Mouse (Mus musculus) forebrain, embryonic 15.5 days (tissue): ENCODE measurements at regions not wholly inside any gene's neighbourhood (a gene's known extent, or its start where the extent isn't known, plus 50 kb on each side); places are given as distances from the start of the nearest gene placed in this dataset.
A peak's percentile ranks its signal among the peaks of the same experiment; 100 is the strongest.

Experiments
- ATAC-seq: fragments of 200-750 bp; cut with Nextera tagmentation; replicated peaks from 2 replicates; pipeline ENCODE4 v1.8.0; 2017; ENCODE audit warnings: mild to moderate bottlenecking, moderate TSS enrichment, moderate library complexity
- H3K27ac ChIP-seq: fragments of 300-500 bp; sonication (generic); replicated peaks from 2 replicates; pipeline ENCODE4 v1.5.1; 2015; ENCODE audit warnings: mild to moderate bottlenecking, inconsistent platforms
- H3K27me3 ChIP-seq: fragments of 300-500 bp; sonication (generic); 2 replicates; pipeline ENCODE4 v1.6.1; 2015; ENCODE audit warnings: inconsistent platforms
- H3K36me3 ChIP-seq: fragments of 300-500 bp; sonication (generic); 2 replicates; pipeline ENCODE4 v1.6.1; 2015; ENCODE audit warnings: mild to moderate bottlenecking, inconsistent platforms
- H3K4me1 ChIP-seq: fragments of 300-500 bp; sonication (generic); 2 replicates; pipeline ENCODE4 v1.6.1; 2015; ENCODE audit warnings: inconsistent platforms
- H3K4me2 ChIP-seq: fragments of 300-500 bp; sonication (generic); replicated peaks from 2 replicates; pipeline ENCODE4 v1.6.1; 2015; ENCODE audit warnings: mild to moderate bottlenecking, inconsistent platforms
- H3K4me3 ChIP-seq: fragments of 300-500 bp; sonication (generic); 2 replicates; pipeline ENCODE4 v1.5.1; 2015; ENCODE audit warnings: mild to moderate bottlenecking, inconsistent platforms
- H3K9ac ChIP-seq: fragments of 300-500 bp; sonication (generic); replicated peaks from 2 replicates; pipeline ENCODE4 v1.6.1; 2015; ENCODE audit warnings: mild to moderate bottlenecking, inconsistent platforms
- H3K9me3 ChIP-seq: fragments of 300-500 bp; sonication (generic); 2 replicates; pipeline ENCODE4 v1.6.1; 2016; ENCODE audit warnings: inconsistent platforms
- WGBS: fragments of 180-500 bp; shearing (Covaris S2); methylation state at CpG from one replicate; pipeline ENCODE4 v1.1.7; 2015; ENCODE audit warnings: mixed read lengths; 5-methylcytosine and 5-hydroxymethylcytosine counted together

DNA sequence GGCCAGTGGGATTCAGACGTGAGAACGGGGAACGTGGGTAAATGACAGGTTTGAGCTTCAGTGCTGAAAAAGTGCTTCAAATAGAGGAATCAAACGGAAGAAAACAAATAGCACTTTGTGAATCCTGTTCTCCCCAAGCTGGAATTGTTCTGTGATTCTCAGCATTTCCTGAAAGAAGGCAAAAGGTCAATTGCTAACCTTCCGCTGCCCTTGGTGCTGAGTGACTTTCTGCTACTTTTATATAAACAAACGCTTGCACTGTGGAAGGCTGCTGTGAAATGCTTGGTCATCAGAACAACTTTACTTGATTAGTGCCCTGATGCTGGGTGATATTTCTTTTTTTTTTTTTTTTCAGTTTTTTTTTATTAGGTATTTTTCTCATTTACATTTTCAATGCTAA is 192.3 kb upstream of the Chl1 start:
- Histone ChIP-seq H3K9ac (no peak overlapping the region), H3K27ac (0 out of 2 replicates have a peak overlapping the region, but pooled peaks have one; percentile 11), H3K4me1 (peaks cover 16% of the 10 kb centered on the region), H3K4me2 (no peak overlapping the region), H3K36me3 (no peaks in the 10 kb centered on the region), H3K4me3 (no peak overlapping the region), H3K9me3 (no peaks in the 10 kb centered on the region), H3K27me3 (no peaks in the 10 kb centered on the region)
- no peak for ATAC-seq
- WGBS: 37% methylated on average over 6 of the region's 6 CpGs

DNA sequence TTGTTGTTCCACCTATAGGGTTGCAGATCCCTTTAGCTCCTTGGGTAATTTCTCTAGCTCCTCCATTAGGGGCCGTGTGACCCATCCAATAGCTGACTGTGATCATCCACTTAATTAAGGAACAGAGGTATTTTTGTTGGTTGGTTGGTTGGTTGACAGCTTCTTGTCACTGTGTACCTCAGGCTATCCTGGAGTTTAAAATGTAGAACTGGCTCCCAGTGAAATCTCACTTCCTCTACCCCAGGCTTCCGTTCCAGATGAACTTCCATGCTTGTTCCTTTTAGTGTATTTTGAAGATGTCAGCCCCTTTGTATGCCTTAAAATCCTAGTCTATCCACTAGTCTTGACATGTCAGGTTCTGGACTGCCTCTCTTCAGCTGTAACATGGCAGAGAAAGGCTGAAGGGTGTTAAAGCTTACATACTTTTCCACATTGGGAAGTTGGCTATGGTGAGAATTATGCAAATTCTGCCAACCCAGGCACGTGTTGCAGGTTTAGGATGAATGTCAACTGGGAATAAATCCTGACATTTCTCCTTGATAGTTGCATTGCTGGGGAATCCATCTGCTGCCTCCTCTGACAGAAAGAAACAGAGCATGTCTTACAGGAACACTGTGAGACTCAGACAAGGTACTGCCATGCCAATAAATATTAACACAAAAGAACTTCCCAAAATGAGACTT is 191.6 kb upstream of the Chl1 start:
- Histone ChIP-seq H3K27ac (peak overlapping the region; percentile 55; the same call in 1 of the 2 replicates), H3K4me3 (no peak overlapping the region), H3K4me2 (no peak overlapping the region), H3K36me3 (no peaks in the 10 kb centered on the region), H3K4me1 (peaks cover 16% of the 10 kb centered on the region), H3K27me3 (no peaks in the 10 kb centered on the region), H3K9ac (no peak overlapping the region), H3K9me3 (no peaks in the 10 kb centered on the region)
- WGBS: 66% methylated on average over 3 of the region's 3 CpGs
- ATAC-seq: 0 out of 2 replicates have a peak, but pooled peaks have one; percentile 29

DNA sequence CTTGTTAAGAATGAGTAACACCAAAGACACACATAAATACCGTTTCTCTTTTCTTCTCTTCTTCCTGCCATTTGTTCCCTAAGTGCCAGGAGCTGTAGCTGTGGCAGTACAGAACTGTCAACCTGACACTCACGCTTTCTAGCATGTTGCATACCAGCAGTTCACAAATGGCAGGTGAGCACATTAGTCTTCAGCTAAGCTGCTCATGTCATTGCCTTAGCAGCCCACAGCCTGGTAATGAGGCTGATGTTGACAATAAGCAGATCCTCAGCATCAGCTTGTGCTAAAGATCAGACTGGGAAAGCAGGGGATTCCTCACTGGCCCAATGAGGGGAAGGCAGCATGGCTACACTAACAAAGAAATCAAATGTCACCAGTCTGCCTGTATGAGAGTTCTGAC is 190.4 kb upstream of the Chl1 start:
- Histone ChIP-seq H3K27ac (peak overlapping the region; percentile 75), H3K27me3 (no peaks in the 10 kb centered on the region), H3K36me3 (no peaks in the 10 kb centered on the region), H3K9ac (no peak overlapping the region), H3K9me3 (no peaks in the 10 kb centered on the region), H3K4me3 (no peak overlapping the region), H3K4me1 (peaks cover 16% of the 10 kb centered on the region), H3K4me2 (no peak overlapping the region)
- 70% methylated on average over 2 of the region's 2 CpGs for WGBS
- 0 out of 2 replicates have a peak, but pooled peaks have one; percentile 12 for ATAC-seq

DNA sequence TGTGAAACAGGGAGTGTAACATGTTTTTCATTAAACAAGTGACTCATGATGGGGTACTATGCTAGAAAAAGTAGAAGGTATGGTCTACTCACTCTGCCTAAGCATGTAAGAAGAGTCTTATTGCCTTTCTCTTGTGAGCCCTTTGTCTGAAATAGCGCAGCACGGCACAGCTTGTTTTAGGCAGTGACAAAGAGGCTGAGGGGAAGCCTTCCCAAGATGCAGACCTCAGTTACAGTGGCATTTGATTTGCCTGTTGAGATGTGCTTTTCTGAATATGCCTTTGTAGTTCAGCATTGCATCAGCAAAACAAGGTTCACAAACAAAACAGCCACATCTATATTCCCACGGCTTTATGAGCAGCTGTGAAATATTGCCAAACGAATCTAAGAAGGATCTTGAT is 189.8 kb upstream of the Chl1 start:
- Histone ChIP-seq H3K36me3 (no peaks in the 10 kb centered on the region), H3K4me1 (peaks cover 16% of the 10 kb centered on the region), H3K4me2 (no peak overlapping the region), H3K27ac (peak overlapping the region; percentile 75), H3K4me3 (no peak overlapping the region), H3K9ac (no peak overlapping the region; the same call in 1 of the 2 replicates), H3K9me3 (no peaks in the 10 kb centered on the region), H3K27me3 (no peaks in the 10 kb centered on the region)
- peak; percentile 70 for ATAC-seq
- 27% methylated on average over 4 of the region's 4 CpGs for WGBS

DNA sequence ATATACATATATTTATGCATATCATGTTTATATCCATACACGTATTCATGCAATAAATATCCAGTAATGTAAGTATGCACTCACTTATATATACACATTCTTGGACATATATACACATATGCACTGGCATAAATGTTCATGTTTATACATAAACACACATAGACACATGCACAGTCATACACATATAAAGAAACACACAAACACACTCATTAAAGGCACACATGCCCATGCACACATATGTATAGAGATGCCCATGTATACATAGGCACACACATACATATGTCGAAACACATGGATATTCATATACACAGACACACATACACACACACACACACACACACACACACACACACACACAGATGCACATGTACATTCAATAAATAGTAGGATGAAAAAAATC is 189.3 kb upstream of the Chl1 start:
- Histone ChIP-seq H3K4me2 (no peak overlapping the region), H3K27ac (no peak overlapping the region), H3K9ac (no peak overlapping the region), H3K4me3 (no peak overlapping the region), H3K36me3 (no peaks in the 10 kb centered on the region), H3K9me3 (no peaks in the 10 kb centered on the region), H3K4me1 (peaks cover 16% of the 10 kb centered on the region), H3K27me3 (no peaks in the 10 kb centered on the region)
- WGBS: 72% methylated on average over 2 of the region's 2 CpGs
- ATAC-seq: peak; percentile 51

DNA sequence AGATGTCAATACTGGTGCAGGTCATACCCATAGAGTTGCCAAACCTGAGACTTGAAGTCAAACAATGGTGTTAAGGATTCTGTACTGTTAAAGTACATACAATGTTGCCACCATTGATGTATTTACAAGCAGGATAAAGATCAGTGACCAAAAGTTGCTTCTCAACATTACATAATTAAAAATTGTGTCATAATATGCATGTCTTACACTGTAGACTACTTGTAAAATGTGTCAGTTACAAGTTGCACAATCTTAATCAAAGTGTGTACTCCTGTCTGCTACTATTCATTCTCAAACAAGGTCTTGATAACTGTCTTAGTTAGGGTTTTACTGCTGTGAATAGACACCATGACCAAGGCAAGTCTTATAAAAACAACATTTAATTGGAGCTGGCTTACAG is 187.9 kb upstream of the Chl1 start:
- H3K9ac ChIP-seq: no peak overlapping the region
- ATAC-seq: no peak
- no peak overlapping the region for H3K4me2 ChIP-seq
- no peak overlapping the region for H3K27ac ChIP-seq
- H3K4me1 ChIP-seq: peaks cover 16% of the 10 kb centered on the region
- no peak overlapping the region for H3K4me3 ChIP-seq
- H3K36me3 ChIP-seq: no peaks in the 10 kb centered on the region
- no peaks in the 10 kb centered on the region for H3K27me3 ChIP-seq
- H3K9me3 ChIP-seq: no peaks in the 10 kb centered on the region

DNA sequence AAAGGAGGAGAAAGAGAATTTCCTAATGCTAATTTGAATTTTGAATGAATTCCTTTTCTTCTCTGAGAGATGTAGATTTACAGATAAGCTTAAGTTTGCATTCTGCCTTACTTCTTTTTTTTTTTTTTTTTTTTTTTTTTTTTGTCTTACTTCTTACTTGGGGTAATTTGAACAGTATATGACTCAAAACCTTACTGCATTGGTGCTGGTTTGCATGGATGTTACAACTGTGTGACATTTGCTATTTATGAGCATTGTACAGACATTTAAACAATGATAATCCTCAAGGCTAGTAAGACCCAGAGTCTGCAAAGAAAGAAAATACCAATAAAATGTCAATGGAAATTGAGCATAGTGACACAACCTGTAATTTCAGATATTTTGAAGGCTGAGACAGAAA is 174.7 kb upstream of the Chl1 start:
- H3K9ac ChIP-seq: no peak overlapping the region
- 0 out of 2 replicates have a peak, but pooled peaks cover 2% of the 10 kb centered on the region for H3K4me1 ChIP-seq
- ATAC-seq: no peak
- no peak overlapping the region for H3K4me3 ChIP-seq
- H3K27ac ChIP-seq: no peak overlapping the region
- no peak overlapping the region for H3K4me2 ChIP-seq
- H3K36me3 ChIP-seq: no peaks in the 10 kb centered on the region
- H3K9me3 ChIP-seq: no peaks in the 10 kb centered on the region
- no peaks in the 10 kb centered on the region for H3K27me3 ChIP-seq

DNA sequence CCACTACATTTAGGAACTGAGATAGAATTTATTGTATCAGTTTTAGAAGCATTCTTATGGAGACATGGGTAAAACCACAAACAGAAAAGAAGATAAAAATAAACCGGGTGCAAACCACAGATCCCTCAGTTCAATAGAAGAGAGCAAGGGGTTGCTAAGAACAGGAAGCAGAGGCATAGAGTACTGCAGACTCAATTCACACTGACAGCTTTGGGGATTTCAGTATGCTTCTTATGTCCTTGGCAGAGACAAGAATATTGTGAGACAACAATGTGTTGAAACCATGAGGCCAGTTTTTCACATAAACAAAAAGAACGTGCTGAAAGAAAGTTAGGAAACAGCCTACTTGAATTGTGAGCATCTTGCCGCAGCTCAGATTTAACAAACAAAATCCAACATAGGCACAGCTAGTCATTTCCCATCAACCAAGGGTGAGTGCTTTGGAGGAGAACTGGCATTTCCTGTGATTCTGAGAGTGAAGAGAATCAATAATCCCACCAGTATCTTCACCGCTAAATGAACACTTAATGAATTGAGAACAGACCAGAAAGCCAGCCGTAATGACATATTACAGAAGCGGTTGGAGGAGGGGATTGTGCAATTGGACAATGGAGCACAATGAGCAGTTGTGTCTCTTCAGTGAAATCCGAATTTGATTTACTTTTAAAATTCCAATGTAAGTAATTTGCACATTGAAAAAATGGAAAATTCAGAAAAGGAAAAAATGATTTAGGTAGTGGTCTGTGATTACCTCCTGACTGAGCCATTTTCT is 170.2 kb upstream of the Chl1 start:
- Histone ChIP-seq H3K9ac (no peak overlapping the region), H3K36me3 (no peaks in the 10 kb centered on the region), H3K27me3 (no peaks in the 10 kb centered on the region), H3K4me2 (no peak overlapping the region), H3K9me3 (no peaks in the 10 kb centered on the region), H3K27ac (no peak overlapping the region), H3K4me3 (no peak overlapping the region), H3K4me1 (peaks cover 8% of the 10 kb centered on the region; the same call in 1 of the 2 replicates)
- WGBS: 49% methylated on average over 7 of the region's 7 CpGs
- ATAC-seq: no peak

DNA sequence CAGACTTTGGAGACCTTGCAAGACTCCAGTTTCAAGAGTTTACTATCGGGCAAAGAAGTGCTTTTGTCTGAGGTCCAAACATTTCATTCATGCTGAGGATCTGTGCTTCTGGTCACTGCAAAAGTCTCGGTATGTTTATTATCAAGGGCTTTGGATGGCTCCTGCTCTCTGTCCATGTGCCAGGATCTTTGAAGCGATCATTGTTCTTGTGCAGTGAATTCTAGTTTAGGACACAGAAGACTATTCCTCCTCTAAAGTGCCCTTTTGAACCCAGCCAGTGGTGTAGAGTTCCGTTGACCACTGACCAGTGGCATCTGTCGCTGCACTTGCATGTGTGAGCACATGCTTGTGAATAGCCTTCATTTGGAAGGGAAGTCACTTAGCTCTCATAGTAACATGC is 166.9 kb upstream of the Chl1 start:
- Histone ChIP-seq H3K27me3 (no peaks in the 10 kb centered on the region), H3K36me3 (no peaks in the 10 kb centered on the region), H3K4me3 (no peak overlapping the region), H3K4me1 (peaks cover 8% of the 10 kb centered on the region; the same call in 1 of the 2 replicates), H3K9ac (no peak overlapping the region), H3K27ac (no peak overlapping the region), H3K4me2 (no peak overlapping the region), H3K9me3 (no peaks in the 10 kb centered on the region)
- no peak for ATAC-seq
- 72% methylated on average over 5 of the region's 5 CpGs for WGBS

DNA sequence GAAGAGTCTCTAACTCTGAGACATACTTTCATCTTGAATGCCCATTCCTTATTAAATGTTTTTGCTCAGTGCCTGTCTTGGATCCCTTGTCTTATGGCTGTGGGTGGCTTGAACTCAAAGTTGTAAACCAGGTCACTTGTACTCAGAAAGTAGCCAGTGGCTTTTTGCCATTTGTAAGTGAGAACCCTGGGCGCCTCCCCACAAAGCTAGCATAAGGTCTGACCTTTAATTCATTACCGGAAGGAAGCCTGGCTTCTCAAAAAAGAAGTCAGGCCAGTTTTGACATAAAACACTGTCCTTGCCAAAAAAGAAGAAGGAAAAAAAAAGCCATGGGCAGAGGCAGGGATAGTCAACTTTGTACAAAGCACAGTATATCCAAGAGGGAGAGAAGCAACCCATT is 166.0 kb upstream of the Chl1 start:
- ATAC-seq: no peak
- 89% methylated on average over 2 of the region's 2 CpGs for WGBS
- no peak overlapping the region for H3K4me2 ChIP-seq
- H3K9me3 ChIP-seq: no peaks in the 10 kb centered on the region
- peaks cover 8% of the 10 kb centered on the region; the same call in 1 of the 2 replicates for H3K4me1 ChIP-seq
- H3K27ac ChIP-seq: no peak overlapping the region
- H3K27me3 ChIP-seq: no peaks in the 10 kb centered on the region
- H3K36me3 ChIP-seq: no peaks in the 10 kb centered on the region
- no peak overlapping the region for H3K4me3 ChIP-seq
- no peak overlapping the region for H3K9ac ChIP-seq

DNA sequence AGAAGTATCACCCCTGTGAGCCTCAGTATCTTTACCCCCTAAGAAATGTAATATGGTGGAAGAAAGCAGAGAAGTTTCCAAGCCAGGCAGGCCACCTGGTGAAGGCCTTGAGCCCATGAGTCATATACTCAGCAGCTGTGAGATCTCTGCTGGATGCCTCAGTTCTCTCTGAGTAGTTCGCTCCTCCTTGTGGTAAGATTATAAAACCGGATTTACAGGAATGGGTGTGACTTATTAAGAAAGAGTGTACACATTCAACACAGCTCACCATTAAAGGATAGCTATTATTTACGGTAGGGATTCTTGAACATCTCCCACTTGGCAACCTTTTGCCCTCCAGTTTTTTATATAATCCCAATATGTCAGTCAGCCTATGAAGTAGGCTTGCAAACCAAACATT is 165.2 kb upstream of the Chl1 start:
- Histone ChIP-seq H3K9me3 (no peaks in the 10 kb centered on the region), H3K36me3 (no peaks in the 10 kb centered on the region), H3K27ac (no peak overlapping the region), H3K4me3 (no peak overlapping the region), H3K27me3 (no peaks in the 10 kb centered on the region), H3K4me1 (peaks cover 7% of the 10 kb centered on the region; the same call in 1 of the 2 replicates), H3K4me2 (no peak overlapping the region), H3K9ac (no peak overlapping the region)
- WGBS: 74% methylated on average over 3 of the region's 3 CpGs
- ATAC-seq: no peak

DNA sequence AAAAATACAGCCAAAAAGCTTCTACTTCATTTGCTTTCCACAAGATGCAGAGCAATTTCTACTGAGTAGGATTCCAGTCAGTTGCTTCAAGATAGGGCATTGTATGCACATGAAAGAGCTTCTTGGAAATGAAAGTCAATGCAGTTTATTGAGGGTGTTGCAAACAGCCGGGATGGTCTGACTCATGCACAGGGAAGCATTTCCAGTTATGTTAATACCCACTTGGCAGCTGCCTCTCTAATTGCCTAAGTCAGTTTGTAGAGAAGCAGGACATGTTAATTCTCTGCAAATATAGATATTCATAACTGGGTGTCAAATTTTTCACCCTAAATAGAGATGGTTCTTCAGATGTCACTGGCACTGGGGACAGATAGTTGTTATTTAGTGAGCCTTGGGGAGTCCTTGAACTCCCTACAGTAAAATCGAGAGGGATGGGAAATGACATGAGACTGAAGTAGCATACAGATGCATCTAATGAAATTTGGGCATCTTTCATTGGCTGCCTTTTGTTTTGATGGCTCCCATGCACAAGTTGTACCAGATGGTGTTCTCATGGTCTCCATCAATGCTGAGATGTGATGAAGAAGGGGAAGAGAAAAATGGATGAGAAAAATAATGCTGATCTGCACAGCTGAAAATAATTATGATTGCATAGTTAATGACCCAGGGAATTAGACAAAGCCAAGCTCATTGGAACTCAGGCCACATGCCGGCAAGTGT is 157.8 kb upstream of the Chl1 start:
- Histone ChIP-seq H3K4me2 (no peak overlapping the region), H3K9ac (no peak overlapping the region), H3K9me3 (no peaks in the 10 kb centered on the region), H3K4me1 (peaks cover 22% of the 10 kb centered on the region), H3K36me3 (no peaks in the 10 kb centered on the region), H3K27me3 (no peaks in the 10 kb centered on the region), H3K4me3 (no peak overlapping the region), H3K27ac (peak overlapping the region; percentile 32; the same call in 1 of the 2 replicates)
- 37% methylated on average over 3 of the region's 3 CpGs for WGBS
- peak; percentile 53; the same call in 1 of the 2 replicates for ATAC-seq
